Mouse (Mus musculus) layer of hippocampus, postnatal 10 days (tissue): ENCODE results near the gene Gm11214. TPM values are rescaled to one million over a fixed set of nuclear protein-coding genes. Genes with fewer than 3 reads are reported as not detected.
A peak's percentile ranks its signal among the peaks of the same experiment; 100 is the strongest.

Source experiments
- DNase-seq, 2 experiments: peaks; one replicate each; pipeline ENCODE4 v3.0.0; 2021; ENCODE audit warnings: low spot score in 2 of 2
- long read RNA-seq: library from polyadenylated mRNA; stranded (forward); transcript quantifications from one replicate; pipeline ENCODE4 v2.0.0, GENCODE M21; 2023
- total RNA-seq, 2 experiments: library from RNA; stranded (reverse); gene quantifications; 2 replicates each; pipeline ENCODE4 v1.2.3; 2021

The Gm11214 gene
- total RNA-seq = not detected
- long read RNA-seq = 0 reads

GRCm38 (mm10) chr4:63663279-63663678 lies at the start of gene Gm11214:
Gene Gm11214, minus strand, starts transcription at chr4:63663379.
- no peak for DNase-seq

- DNase-seq = no peak
These were observed 48.7 kb upstream of the Gm11214 start for GRCm38 (mm10) chr4:63711886-63712285.

DNA sequence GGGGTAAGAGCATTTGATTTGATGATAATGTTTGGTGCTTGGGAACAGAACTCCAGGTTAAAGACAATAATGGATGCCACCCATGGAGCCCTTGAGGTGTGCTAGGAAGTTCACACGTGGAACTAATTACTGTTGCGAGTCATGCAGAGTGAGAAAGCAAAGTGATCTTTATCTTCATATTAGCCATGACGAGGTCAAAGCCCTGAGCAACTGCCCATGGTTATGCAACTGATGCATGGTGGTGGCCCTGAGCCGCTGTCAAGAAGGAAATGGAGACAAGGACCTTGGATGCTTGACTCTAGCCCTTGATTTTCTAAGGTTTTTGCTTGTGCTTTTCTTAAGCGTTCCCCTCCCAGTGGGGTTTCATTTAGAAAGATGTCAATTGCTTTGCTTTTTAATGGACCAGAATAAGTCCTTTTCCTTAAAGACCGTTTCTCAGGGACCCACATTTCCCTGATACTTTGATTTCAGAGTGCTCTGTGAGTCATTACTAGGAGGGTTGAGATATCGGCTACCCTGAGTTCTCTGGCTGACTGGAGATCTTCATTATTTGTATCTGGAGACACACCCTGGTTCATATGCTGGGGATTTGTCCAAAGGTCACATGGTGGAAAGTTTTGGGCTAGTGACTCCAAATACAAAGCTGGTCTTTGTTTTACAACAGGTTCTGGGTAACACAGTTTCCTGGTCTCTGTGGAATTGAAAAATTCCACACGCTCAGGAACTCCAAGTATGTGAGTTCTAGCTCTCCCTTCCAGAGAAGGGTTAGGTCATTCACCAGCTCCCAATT lies 47.4 kb upstream of the Gm11214 start:
- DNase-seq = no peak

DNA sequence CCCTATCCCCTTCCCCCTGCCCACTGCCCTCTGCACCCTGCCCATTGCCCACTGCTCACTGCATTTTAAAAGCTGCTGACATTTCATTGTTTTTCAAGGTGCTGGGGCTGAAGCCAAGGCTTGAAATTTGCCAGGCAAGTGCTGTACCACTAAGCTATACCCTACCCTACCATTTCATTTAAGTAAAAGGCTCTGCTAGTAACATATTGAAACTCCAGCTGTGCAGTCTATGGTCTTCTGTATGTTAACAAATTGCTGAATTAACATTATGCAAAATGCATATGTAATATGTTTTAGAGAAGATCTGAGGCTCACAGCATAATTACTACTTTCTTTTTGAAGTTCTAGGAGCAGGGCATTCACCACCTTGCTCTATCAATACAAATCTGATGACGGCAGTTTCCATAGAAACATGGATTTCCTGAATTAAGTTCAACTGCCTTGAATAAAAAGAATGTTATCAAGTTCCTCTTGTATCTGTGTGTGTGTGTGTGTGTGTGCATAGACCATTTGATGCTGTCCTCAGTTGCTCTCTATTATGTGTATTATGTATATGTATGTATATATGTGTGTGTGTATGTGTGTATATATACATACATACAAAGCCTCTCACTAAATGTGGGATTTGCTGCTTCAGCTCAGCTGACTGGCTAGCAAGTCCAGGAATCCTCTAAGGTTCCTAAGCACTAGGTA lies 43.2 kb upstream of the Gm11214 start:
- DNase-seq = no peak

DNA sequence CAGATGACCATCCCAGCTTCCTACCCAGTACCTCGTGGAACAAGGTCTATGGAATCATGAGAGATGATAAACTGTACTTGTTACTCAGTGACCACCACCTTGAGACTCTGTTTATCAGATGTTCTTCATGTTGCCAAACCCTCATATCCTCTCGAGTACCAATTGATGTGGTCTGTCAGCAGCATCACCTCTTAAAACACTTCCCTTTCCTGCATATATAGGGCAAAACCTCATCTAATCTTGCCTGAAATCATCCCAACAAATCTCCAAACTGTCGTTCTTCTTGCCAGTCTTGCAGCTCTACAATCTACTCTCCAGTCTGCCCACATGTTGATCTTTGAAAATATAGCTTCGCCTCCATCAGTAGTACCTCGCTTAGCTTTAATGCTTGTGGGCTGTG lies 41.1 kb upstream of the Gm11214 start:
- DNase-seq = no peak

- no peak for DNase-seq
These were observed 40.5 kb upstream of the Gm11214 start for GRCm38 (mm10) chr4:63703686-63704085.

GRCm38 (mm10) chr4:63702006-63702704 lies 39.0 kb upstream of the Gm11214 start:
- DNase-seq = no peak

DNA sequence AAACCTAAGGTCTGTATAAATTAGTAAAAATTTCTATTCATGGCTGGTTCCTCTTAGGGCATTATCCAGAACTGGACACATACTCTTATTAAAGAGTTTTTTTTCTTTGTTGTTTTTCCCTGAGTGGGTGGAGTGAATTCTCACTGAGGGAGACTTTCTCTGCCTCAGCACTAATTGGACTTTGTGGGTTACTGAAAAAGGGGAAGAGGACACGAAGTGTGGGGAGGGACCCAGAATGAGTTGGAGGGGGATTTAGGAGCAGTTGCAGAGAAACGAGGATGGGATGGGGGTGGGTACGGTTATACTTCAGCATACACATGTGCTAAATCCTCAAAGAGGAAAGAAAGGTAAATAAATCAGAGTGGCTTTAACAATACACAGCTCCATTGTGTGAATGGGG lies 36.6 kb upstream of the Gm11214 start:
- DNase-seq = no peak

DNA sequence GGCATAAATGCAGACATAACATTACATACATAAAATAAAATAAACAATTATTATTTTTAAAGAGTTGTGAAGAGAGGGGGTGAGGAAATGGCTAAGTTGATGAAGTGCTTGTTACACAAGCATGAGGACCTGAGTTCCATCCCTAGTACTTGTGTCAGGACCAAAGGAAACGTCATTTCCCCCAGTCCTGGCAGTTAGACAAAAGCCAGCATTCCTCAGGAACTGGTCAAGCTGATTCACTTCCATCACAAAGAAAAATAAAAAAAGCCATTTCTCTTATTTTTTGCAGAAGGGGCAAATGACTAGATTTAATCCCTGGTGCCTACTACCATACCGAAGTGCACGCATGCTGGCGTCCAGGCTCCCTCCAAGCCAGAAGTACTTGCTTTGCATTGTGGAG lies 33.7 kb upstream of the Gm11214 start:
- DNase-seq = no peak

GRCm38 (mm10) chr4:63692351-63692750 lies 29.2 kb upstream of the Gm11214 start:
- DNase-seq = no peak

- DNase-seq = no peak
These were observed 24.2 kb upstream of the Gm11214 start for GRCm38 (mm10) chr4:63687429-63687828.

DNA sequence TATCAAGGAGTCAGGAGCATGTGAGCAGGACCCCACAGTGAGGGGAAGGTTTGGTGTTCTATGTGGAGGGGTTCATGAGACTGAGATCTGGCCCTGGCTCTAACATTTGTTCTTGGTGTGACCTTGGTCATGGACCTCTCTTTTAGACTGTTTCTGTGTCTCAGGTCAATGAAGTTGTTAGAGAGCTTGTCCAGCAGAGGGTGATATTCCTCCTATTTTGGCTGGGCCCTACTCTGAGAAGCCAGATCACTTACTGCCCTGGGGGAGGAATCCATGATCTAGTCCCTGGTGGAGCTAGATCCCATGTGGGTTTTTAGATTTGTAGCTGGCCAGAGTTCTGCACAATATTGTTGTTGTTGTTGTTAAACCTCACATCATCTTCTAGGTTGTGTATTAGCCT lies 23.0 kb upstream of the Gm11214 start:
- DNase-seq = peak; percentile 13 to 40

GRCm38 (mm10) chr4:63685253-63685525 lies 22.0 kb upstream of the Gm11214 start:
- DNase-seq = no peak

DNA sequence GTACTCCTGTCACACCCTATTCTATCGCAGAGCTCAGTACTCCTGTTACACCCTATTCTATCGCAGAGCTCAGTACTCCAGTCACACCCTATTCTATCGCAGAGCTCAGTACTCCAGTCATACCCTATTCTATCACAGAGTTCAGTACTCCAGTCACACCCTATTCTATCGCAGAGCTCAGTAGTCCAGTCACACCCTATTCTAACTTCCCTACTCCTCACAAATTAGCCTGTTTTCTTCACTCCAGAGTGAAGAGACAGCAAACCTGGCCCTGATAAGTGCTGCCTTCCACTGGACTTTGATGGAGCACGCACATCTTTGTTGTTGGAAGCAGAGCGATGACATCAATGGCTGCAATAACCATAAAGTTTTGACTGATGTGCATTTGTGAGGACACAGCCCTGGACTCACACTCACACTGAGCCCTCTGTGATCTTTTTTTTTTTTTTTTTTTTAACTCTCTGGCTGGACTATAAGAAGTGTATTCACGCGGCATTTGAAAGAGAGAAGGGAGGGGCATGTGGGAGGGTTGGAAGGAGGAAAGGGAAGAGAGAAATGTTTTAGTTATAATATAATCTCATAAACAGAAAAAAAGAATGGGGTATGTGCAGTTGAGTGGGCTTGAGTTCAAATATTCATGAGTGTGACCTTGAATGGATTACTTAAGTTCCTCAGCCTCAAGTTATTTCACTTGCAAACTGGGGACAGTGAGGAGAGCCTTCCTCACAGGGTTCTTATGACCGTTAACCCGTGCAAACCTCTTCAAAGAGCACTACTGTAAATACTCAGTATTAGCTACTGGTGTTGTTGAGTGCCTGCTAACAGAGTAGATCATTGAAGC lies 21.5 kb upstream of the Gm11214 start:
- no peak for DNase-seq

- DNase-seq = no peak
These were observed 20.5 kb upstream of the Gm11214 start for GRCm38 (mm10) chr4:63683716-63684115.

DNA sequence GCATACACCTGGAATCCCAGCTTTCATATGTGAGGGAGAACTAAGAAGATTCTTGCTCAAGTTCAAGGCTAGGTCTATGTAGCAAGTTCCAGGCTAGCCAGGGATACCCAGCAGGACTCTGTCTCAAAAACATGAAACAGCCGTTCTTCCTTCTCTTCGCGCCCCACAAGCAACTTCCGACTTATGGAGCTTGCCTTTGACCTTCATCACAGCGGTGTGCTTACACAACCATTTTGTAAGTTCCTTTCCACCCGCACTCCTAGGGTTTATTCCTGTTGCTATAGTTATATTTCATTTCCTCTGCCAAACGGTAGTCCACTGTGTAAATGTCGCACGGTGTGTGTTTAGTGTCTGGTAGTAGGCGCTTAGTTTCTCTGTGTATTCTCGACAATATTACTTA lies 19.9 kb upstream of the Gm11214 start:
- DNase-seq = no peak

GRCm38 (mm10) chr4:63682441-63682840 lies 19.3 kb upstream of the Gm11214 start:
- no peak for DNase-seq

DNA sequence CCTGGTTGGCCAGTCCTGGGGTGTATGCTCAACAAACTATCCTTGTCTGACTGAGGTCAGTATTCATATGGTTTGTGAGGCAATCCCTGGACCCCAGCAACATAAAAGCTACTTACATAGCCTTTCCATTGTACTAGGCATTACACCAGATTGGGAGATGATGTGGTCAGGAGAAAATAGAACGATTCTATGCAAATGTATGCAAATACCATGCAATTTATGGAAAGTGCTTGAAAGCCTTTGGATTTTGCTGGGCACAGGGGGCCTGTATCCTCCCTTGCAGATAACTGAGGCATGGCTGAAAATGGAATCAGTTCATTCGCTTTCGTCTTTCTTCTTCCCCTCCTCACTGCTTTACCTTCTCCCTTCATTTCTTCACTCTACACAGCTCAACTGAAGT lies 18.4 kb upstream of the Gm11214 start:
- no peak for DNase-seq

GRCm38 (mm10) chr4:63675128-63675527 lies 11.9 kb upstream of the Gm11214 start:
- no peak for DNase-seq

DNA sequence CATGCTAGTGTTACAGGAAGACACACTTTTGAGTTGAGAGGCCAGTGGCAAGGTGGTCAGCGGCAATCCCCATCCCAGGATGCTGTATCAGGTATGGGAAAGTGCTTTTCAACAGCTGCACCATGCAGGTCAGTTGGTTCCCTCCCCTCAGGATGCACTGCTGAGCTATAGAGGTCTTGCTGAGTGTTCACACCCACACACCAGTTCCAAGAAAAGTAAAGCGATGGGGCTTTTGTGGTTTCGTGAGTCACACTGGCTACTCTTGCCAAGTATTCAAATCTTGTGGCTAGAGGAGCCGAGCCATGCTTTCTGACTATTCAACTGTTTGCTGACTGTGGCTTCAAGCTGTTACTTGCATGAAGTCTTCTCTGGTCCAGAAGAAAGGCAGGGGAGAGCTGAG lies 5.1 kb upstream of the Gm11214 start:
- no peak for DNase-seq

DNA sequence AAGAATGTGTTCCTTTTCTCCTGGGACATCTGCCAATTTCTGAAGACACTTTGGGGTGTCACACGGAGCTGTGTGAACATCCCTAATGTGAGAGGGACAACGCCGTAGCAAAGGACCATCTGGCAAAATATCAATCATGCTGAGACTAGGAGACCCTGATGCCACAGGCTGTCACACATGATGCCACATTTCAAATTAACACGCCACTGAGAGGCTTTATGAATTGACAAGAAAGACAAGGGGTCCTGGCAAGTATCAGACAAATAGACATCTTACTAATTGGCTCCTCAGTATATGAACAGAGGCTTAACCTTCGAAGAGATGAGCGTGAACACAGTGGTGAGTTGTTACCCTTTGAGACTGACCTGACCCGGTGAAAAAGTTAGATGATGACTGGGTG lies 2.6 kb upstream of the Gm11214 start:
- DNase-seq = no peak

DNA sequence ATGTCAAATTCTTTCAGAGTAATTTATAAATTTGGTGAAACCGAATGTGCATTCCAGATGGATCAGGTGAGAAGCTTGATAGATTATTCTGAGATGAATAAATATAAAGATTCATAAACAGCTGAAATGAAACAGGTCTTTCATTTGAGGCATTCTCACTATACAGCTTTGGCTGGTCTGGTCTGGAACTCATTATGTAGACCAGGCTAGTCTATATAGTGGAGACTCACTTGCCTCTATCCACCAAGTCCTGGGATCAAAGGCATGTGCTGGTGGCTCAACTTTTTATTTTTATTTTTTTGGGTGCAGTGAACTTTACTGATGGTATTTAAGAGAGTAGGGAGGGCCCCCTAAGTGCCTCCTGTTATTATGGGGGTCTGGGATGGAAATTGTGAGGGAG lies 1.3 kb downstream of the Gm11214 start:
- no peak for DNase-seq
